Mouse (Mus musculus): ENCODE results near the gene Cactin. TPM values are rescaled to one million over a fixed set of nuclear protein-coding genes. Genes with fewer than 3 reads are reported as not detected.

The Cactin gene
- polyA plus RNA-seq, 2 experiments from 2014 or later, result 4.2 to 4.7 TPM

DNA sequence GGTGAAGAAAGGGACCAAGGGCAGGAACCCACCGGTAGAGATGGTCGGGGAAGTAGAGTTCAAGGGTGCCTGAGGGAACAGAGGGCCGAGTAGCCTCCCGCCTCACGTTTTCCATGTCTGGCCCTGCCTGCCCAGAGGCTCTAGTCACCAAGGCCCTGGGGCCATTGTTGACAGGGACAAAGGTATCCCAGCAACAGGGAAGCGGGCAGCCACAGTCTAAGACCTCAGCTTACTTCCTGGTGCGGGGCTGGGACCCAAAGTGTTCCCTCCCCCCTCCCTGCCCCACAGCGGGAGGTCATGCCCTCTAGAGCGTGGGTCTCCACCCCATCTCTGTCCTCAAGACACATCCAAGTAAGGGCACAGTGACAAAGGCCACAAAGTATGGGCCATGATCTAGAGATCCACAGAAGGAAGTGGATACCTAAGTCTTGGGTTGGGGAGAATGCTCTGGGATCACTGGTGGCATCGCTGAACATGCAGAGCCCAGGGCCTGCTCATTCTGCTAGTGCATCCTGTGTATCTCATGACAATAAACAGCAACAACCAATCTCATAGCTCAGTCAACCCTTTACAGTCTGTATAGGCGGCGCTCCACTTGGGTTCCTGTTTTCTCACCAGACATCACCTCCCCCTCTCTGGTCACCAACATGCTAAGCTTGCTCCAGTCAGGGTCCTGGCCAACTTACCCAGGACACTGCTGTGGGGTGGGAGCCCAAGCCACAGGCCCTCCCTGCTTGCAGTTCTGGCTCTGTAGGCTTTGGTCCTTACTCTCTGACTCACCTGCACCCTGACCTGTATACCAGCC lies 45.0 kb downstream of the Cactin start, which contains the start of gene 4930404N11Rik:
Gene 4930404N11Rik, minus strand, starts transcription at position 145 of the 805 bp plus-strand sequence.
- no peak for ATAC-seq

DNA sequence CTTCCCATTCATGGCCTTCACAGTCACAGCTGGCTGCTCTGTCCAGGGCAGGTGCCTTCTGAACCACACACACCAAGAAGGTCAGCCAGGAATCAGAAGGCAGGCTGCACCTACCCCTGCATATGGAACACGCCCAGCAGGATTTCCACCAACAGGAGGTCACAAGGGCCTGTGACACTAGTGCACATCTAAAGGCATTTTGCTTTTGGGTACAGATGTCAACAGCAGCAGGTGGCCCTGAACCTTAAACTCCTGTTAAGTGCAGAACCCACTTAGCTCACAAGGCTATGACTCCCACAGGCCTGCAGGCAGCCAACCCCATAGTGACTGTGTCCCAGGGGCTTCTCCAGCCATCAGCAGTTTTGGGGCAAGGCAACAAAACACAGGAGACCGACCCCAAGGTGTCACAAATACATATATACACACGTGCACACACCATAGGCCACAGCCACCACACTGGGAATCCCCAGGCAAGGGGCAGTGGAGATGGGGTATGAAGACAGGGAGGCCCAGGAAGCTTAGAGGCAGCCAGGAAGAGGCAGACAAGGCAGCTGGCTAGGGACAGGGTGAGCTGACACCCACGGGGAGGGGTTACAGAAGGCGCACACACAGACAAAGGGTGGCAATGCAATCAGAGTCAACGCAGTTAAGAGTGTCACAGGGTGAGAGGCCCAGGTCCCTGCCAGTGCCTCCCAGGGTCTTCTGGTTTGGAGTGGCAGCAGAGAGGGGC lies 45.7 kb downstream of the Cactin start:
- ATAC-seq, result no peak

DNA sequence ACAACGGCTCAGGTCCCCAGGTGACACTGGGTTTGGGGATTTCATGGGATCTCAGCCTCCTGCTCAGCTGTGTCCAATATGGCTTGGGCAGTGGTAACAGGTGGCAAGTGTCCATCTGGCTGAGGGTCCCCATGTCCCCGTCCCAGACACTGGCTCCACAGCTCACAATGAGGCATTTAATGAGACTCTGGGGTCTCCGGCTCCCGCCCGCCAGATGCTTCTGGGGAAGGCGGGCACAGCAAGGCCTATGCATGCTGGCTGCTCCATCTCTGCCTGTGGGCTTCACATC lies 46.2 kb downstream of the Cactin start:
- ATAC-seq, result no peak

DNA sequence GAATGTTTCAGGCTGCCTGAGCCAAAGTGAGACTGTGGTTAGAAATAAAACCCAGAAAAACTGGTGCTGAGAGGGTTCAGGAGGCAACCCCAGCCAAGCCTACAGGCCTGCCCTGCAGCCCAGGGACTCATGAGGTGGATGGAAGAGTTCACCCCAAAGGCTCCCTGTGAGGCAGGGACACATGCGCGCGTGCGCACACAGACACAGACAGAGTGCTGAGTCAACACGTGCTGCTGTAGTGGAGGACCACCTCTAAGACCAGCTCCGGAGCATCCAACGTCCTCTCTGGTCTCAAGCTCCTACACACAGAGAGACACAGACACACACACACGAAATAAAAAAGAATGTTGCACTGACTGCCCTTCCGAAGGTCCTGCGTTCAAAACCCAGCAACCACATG lies 54.4 kb downstream of the Cactin start:
- ATAC-seq, result no peak

Other genes with a start within 250 kb of the Cactin start
- not detected for gene Creb3l3, start 222.2 kb upstream of the Cactin start, polyA plus RNA-seq (2017; shearing (Covaris generic))
- 10 to 100 TPM; 21.5 to 28.1 TPM for gene Map2k2, start 215.2 kb upstream of the Cactin start, polyA plus RNA-seq (2017; shearing (Covaris generic))
- 10 to 100 TPM in 1 of 2 experiments, 1 to 10 TPM in 1; 6.5 to 11.3 TPM for gene Zbtb7a, start 185.9 kb upstream of the Cactin start, polyA plus RNA-seq (2017; shearing (Covaris generic))
- gene Pias4, start 153.2 kb upstream of the Cactin start, polyA plus RNA-seq (2017; shearing (Covaris generic)), result 10 to 100 TPM; 17.1 to 20.0 TPM
- 1,000 to 10,000 TPM in 1 of 2 experiments, 100 to 1,000 TPM in 1; 934 to 1,665 TPM for gene Eef2, start 144.5 kb upstream of the Cactin start, polyA plus RNA-seq (2017; shearing (Covaris generic))
- 1 to 10 TPM; 1.3 to 2.6 TPM for gene Dapk3, start 138.1 kb upstream of the Cactin start, polyA plus RNA-seq (2017; shearing (Covaris generic))
- not detected for gene 4930442H23Rik, start 137.3 kb upstream of the Cactin start, polyA plus RNA-seq (2017; shearing (Covaris generic))
- gene Nmrk2, start 119.1 kb upstream of the Cactin start, polyA plus RNA-seq (2017; shearing (Covaris generic)), result under 1 TPM; 0.31 to 0.44 TPM
- gene Atcay, start 90.3 kb upstream of the Cactin start, polyA plus RNA-seq (2017; shearing (Covaris generic)), result 1 to 10 TPM; 4.0 to 6.2 TPM
- 1 to 10 TPM; 1.6 to 1.7 TPM for gene Zfr2, start 87.9 kb upstream of the Cactin start, polyA plus RNA-seq (2017; shearing (Covaris generic))
- gene Matk, start 68.2 kb upstream of the Cactin start, polyA plus RNA-seq (2017; shearing (Covaris generic)), result 100 to 1,000 TPM in 1 of 2 experiments, 10 to 100 TPM in 1; 63.6 to 103 TPM
- 100 to 1,000 TPM; 111 to 132 TPM for gene Mrpl54, start 54.2 kb upstream of the Cactin start, polyA plus RNA-seq (2017; shearing (Covaris generic))
- gene Apba3, start 54.1 kb upstream of the Cactin start, polyA plus RNA-seq (2017; shearing (Covaris generic)), result 10 to 100 TPM; 12.5 to 14.8 TPM
- gene Tjp3, start 29.5 kb upstream of the Cactin start, polyA plus RNA-seq (2017; shearing (Covaris generic)), result 1 to 10 TPM; 2.4 to 2.6 TPM
- gene Pip5k1c, start 28.1 kb upstream of the Cactin start, polyA plus RNA-seq (2017; shearing (Covaris generic)), result 10 to 100 TPM; 14.6 to 15.1 TPM
- 10 to 100 TPM; 19.3 to 22.0 TPM for gene Tbxa2r, start 7.6 kb downstream of the Cactin start, polyA plus RNA-seq (2017; shearing (Covaris generic))
- gene Gipc3, start 22.2 kb downstream of the Cactin start, polyA plus RNA-seq (2017; shearing (Covaris generic)), result under 1 TPM; 0.15 to 0.28 TPM
- gene Hmg20b, start 29.4 kb downstream of the Cactin start, polyA plus RNA-seq (2017; shearing (Covaris generic)), result 10 to 100 TPM; 14.4 to 17.3 TPM
- 1 to 10 TPM; 1.3 to 1.5 TPM for gene Mfsd12, start 36.4 kb downstream of the Cactin start, polyA plus RNA-seq (2017; shearing (Covaris generic))
- 1 to 10 TPM in 1 of 2 experiments, under 1 TPM in 1; 0.34 to 2.0 TPM for gene 4930404N11Rik, start 44.7 kb downstream of the Cactin start, polyA plus RNA-seq (2017; shearing (Covaris generic))
- gene Fzr1, start 57.4 kb downstream of the Cactin start, polyA plus RNA-seq (2017; shearing (Covaris generic)), result 10 to 100 TPM; 12.3 to 16.4 TPM
- gene Dohh, start 63.3 kb downstream of the Cactin start, polyA plus RNA-seq (2017; shearing (Covaris generic)), result 10 to 100 TPM in 1 of 2 experiments, 1 to 10 TPM in 1; 9.4 to 13.9 TPM
- gene Gm48551, start 63.4 kb downstream of the Cactin start, polyA plus RNA-seq (2017; shearing (Covaris generic)), result 1 to 10 TPM; 2.2 to 3.7 TPM
- gene Gm48552, start 67.9 kb downstream of the Cactin start, polyA plus RNA-seq (2017; shearing (Covaris generic)), result 1 to 10 TPM in 1 of 2 experiments, under 1 TPM in 1; 0.71 to 2.3 TPM
- gene Smim24, start 71.9 kb downstream of the Cactin start, polyA plus RNA-seq (2017; shearing (Covaris generic)), result 10 to 100 TPM in 1 of 2 experiments, 1 to 10 TPM in 1; 9.0 to 10.8 TPM
- 10 to 100 TPM; 14.2 to 19.2 TPM for gene Nfic, start 134.5 kb downstream of the Cactin start, polyA plus RNA-seq (2017; shearing (Covaris generic))
- gene Celf5, start 161.6 kb downstream of the Cactin start, polyA plus RNA-seq (2017; shearing (Covaris generic)), result 1 to 10 TPM in 1 of 2 experiments, under 1 TPM in 1; 0.53 to 1.1 TPM
- gene Ncln, start 175.3 kb downstream of the Cactin start, polyA plus RNA-seq (2017; shearing (Covaris generic)), result 10 to 100 TPM; 41.9 to 63.2 TPM
- gene S1pr4, start 179.0 kb downstream of the Cactin start, polyA plus RNA-seq (2017; shearing (Covaris generic)), result 10 to 100 TPM; 53.2 to 76.8 TPM
- gene Gna15, start 203.1 kb downstream of the Cactin start, polyA plus RNA-seq (2017; shearing (Covaris generic)), result 10 to 100 TPM; 28.5 to 31.9 TPM
- gene Gna11, start 224.1 kb downstream of the Cactin start, polyA plus RNA-seq (2017; shearing (Covaris generic)), result 10 to 100 TPM; 28.5 to 42.5 TPM
- 100 to 1,000 TPM; 103 to 139 TPM for gene Aes, start 238.4 kb downstream of the Cactin start, polyA plus RNA-seq (2017; shearing (Covaris generic))

Data from CD4-positive, CD25-positive, alpha-beta regulatory T cell, adult 4 months (primary cell).